Comparison of ENCODE assay signal across 26 mouse cellular contexts in genomic region chr5:114602012-114602411, GRCm38 (mm10).
"Had no signal": no experiment of that assay in that cellular context is flagged by ENCODE, and none has a peak within 500 bp of the region (broad histone marks: within the 10 kb centered on the region; RNA-seq: fewer than 3 reads in every experiment).

No protein-coding gene starts in this region.

- DNase-seq: gastrocnemius, postnatal 14 days; gastrocnemius, postnatal 36 days; heart, adult 11 months; heart, adult 2 months; heart, postnatal 14 days; heart, postnatal 36 days; kidney, adult 11 months; kidney, adult 2 months; kidney, adult 9 months; kidney, postnatal 14 days; kidney, postnatal 36 days; layer of hippocampus, adult 9-11 months; layer of hippocampus, postnatal 36 days; left cerebral cortex, postnatal 4 days had no signal

- H3K27ac ChIP-seq: heart, adult 2 months; heart, embryonic 13.5 days; heart, embryonic 15.5 days; hindbrain, embryonic 15.5 days; hindbrain, postnatal 0 days; kidney, embryonic 15.5 days; kidney, postnatal 0 days; limb, embryonic 13.5 days; limb, embryonic 15.5 days; liver, embryonic 12.5 days; liver, embryonic 14.5 days had no signal

- H3K36me3 ChIP-seq: heart, embryonic 13.5 days; heart, embryonic 15.5 days; hindbrain, embryonic 15.5 days; kidney, embryonic 15.5 days; limb, embryonic 13.5 days; limb, embryonic 15.5 days; liver, embryonic 12.5 days had no signal

- H3K9ac ChIP-seq: heart, embryonic 13.5 days; heart, embryonic 15.5 days; hindbrain, embryonic 15.5 days; kidney, embryonic 15.5 days; limb, embryonic 13.5 days; limb, embryonic 15.5 days; liver, embryonic 12.5 days; liver, embryonic 14.5 days had no signal

- H3K27me3 ChIP-seq: heart, embryonic 13.5 days; heart, embryonic 15.5 days; hindbrain, embryonic 15.5 days; kidney, embryonic 15.5 days; liver, embryonic 12.5 days had no signal

- H3K9me3 ChIP-seq: heart, embryonic 13.5 days; heart, embryonic 15.5 days; hindbrain, embryonic 15.5 days; kidney, embryonic 15.5 days; limb, embryonic 13.5 days; limb, embryonic 15.5 days; liver, embryonic 12.5 days had no signal

- ATAC-seq: hindbrain, postnatal 0 days; intestine, embryonic 16.5 days; liver, embryonic 12.5 days had no signal

- H3K4me3 ChIP-seq: heart, adult 2 months; heart, embryonic 13.5 days; heart, embryonic 15.5 days; hindbrain, embryonic 15.5 days; kidney, embryonic 15.5 days; limb, embryonic 13.5 days; limb, embryonic 15.5 days; liver, embryonic 12.5 days had no signal

- H3K4me2 ChIP-seq: heart, embryonic 11.5 days; heart, embryonic 13.5 days; heart, embryonic 15.5 days; hindbrain, embryonic 15.5 days; kidney, embryonic 15.5 days; limb, embryonic 13.5 days; limb, embryonic 15.5 days; liver, embryonic 12.5 days had no signal
